Mouse (Mus musculus) telencephalon, adult 2 months (tissue): Measurements from ENCODE around the gene Tmem191c.
"Not testable (repeated sequence)": the region's sequence is repeated elsewhere in the genome, so short reads cannot be mapped to it uniquely, and the experiment has no call there.

Source experiments
- DNase-seq: peaks from one replicate; pipeline ENCODE4 v3.0.0-alpha.2; 2011; ENCODE audit warnings: low read depth, low spot score

The Tmem191c gene

DNA sequence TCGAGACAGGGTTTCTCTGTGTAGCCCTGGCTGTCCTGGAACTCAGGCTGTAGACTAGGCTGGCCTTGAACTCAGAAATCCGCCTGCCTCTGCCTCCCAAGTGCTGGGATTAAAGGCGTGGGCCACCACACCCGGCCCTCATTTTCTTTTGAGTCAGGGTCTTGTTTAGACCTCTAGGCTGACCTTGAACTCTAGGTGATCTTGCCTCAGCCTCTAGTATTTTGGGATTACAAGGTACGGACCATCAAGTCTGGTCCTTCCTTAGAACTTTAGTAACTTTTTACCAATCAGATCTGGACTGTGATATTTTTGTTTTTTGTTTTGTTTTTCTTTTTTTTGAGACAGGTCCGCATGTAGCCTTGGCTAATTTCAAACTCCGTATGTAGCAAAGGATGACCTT, at the start of gene Tmem191c:
TSS of gene Tmem191c (plus strand) at position 357 of the 400 bp plus-strand sequence.
- no peak for DNase-seq

DNA sequence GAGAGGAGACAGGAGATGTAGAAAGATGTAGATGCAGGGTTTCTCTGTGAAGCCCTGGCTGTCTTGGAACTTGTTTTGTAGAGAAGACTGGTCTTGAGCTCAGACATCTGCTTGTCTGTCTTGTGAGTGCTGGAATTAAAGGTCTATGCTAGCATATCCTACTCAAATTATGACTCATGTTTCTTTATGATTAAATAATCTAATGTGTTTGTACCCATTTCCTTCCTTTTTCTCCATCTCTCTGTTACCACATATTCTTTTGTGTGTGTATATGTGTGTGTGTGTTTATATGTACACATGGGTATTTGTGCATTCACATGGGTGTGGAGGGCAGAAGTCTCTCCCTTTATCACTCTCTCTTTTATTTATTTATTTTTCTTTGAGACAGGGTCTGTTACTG, 49.4 kb upstream of the Tmem191c start:
- DNase-seq: no peak

DNA sequence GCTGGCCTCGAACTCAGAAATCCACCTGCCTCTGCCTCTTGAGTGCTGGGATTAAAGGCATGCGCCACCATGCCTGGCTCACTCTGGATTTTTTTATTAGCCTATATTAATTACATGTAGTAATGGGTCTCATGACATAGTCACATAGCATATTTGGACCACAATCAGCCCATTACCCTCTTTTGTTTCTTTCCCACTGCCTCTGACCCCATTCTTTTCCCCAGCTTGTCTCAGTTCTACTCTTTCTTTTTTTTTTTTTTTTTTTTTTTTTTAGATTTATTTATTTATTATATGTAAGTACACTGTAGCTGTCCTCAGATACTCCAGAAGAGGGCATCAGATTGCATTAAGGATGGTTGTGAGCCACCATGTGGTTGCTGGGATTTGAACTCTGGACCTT, 44.4 kb upstream of the Tmem191c start:
- not testable (repeated sequence) for DNase-seq

DNA sequence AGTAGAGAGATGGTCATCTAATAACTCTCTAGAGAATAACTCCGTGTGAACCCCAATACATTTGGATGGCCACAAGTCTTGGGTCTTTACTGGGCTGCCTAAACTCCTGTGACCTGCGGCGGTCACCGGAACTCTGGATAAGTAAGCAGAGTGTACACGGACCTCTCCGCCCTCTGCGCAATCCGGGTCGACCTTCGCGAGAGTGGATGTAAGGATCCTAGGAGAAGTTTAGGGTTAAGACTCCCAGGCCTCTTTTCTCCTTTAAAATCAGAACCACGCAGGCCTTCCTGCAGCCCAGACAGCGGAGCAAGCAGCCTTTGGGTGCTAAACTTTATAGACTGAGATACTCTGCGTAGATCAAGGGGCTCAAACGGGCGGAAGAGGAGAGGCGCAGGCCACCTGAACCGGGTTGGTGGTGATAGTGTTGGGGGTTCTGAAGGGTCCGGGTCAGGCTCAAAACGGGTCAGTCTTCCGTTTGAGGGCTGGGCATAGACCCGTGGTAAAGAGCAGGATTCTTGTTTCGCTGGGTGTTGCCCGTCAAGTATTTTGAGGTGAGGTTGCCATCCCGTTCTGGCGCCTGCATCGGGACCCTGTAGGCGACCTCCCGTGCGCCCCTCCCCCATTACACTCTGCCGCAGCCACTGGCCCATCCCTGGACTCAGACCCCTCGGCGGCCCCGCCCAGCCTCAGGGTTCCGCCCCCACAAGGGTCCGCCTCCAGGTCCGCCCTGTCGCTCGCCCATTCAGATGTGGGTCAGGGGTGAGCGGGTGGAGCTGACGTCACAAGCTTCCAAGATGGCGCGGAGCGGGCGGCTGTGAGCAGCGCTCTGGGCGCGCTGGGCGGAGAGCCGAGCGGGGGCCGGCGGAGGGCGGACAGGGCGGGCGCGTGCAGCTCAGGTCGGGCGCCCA, 42.8 kb upstream of the Tmem191c start, which contains the start of gene Hic2:
TSS of gene Hic2 (plus strand) at position 779 of the 908 bp plus-strand sequence.
- peak; percentile 78 for DNase-seq

DNA sequence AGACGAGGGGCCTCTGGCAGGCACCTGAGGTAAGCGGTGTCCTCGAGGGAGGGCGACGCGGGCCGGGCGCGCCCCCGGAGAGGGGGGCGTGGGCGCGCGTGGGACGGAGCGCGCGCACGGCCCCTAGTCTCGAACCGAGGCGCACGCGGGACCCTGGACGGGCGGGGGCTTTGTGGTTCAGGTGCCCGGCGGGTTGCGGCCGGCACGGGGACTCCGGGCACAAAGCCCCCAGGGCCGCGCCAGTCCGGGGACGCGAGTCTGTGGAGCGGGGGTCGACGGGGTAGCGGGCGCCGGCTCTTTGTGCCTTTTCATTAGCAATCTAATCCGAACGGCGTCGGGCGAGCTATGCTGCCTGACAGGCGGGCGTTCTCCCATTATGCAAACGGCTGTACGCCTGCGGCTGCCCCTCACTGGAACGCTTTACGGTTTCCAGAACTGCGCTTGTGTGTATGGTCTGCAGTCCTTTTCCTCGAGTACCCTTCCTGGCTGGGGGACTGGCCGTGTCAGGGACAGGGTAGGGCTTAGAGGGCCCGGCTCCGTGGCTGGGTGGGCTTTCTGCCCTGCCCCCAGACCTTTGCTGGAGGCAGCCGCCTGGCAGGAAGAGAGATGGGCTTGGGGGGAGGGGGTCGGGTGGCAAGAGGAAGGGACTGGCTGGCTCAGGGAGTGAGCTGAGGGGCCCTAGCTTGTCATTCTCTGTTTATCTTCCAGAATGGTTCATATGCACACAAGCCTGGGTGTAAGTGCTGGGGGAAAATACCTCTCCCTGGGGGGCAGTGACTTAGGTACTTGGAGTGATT, 42.0 kb upstream of the Tmem191c start:
- no peak for DNase-seq

DNA sequence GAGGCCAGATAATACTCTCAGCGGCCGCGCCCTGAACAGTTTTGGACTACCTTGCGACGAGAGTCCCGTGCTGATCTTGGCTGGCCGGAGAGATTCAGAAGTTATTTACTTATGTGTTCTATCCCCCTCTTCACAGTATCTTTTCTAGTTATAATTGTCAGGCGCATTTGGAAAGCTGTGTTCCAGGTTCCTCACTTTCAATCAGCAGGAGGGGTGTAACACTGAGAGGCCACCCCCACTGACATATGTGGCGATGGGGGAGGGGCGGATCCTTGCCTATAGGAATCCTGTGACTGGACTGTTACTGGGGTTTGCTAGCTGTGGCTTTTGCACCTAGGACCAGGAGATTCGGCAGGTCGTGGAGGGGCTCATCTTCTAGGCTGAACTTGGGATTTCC, 41.4 kb upstream of the Tmem191c start:
- DNase-seq: no peak

DNA sequence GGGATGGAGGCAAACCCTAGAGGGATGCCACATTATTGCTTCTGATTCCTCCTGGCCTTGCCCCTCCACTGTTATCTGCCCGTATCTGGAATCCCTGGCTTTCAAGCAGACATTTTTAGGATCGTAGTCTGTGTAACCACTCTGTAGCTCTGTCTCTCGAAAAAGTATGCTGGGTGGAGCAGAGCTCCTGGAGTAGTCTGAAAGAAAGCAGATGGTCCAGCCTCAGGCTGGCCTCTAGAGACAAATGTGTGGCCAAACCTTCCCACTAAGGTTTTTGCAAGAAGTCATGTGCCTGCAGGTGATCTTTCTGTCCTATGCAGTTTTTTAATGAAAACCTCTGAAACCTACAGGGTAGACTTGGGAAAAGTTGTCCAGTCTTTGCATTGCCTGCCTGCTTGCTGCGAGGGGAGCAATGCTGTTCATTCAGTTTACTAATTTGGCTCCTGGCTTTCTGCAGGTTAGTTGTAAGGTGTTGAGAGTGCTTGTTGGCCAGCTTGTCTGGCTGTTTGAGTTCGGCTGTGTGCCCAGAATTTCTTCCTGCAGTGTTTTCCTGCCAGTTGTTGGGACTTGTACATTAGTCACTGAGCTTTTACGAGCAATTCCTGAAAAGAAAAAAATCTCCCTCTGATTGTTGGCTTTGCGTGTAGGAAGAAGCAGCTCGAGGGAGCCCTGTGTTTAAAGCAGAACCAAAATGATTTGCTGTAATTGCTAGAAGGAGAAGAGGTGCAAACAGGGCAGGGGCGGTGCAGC, 40.8 kb upstream of the Tmem191c start:
- peak; percentile 61 for DNase-seq

DNA sequence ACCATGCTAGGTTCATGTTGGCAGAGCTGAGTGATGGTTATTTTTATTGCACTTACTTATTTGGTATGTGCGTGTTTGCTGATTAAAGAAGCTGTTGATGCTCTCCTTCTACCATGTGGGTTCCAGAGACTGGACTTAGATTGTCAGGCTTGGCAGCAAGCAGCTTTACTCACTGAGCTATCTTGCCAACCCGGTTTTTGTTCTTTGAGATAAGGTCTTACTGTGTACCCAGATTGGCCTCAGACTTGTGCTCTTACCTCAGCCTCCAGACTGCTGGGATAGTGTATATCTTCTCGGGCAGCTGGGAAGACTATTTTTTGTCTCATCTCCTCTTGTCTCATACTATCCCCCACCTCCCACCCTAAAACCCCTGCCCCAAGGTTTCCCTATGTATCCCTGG, 38.2 kb upstream of the Tmem191c start:
- no peak for DNase-seq

DNA sequence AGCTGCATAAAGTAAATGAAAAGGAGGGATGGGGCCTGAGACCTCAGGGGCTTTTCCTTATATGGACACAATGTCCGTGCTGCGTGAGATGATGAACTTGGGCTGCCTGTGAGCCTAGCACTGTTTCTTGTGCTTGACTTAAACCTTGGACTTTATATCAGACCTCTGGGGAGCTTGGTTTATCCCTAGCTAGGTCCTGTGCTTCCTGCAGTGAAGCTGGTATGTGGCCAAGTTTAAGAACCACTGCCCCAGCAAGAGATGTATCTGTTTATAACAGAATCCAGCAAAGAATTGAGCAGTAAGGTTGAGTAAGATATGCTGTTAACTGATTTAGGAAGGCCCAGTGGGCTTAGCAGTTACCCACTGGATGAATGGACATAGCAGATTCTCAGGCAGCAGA, 36.5 kb upstream of the Tmem191c start:
- no peak for DNase-seq

DNA sequence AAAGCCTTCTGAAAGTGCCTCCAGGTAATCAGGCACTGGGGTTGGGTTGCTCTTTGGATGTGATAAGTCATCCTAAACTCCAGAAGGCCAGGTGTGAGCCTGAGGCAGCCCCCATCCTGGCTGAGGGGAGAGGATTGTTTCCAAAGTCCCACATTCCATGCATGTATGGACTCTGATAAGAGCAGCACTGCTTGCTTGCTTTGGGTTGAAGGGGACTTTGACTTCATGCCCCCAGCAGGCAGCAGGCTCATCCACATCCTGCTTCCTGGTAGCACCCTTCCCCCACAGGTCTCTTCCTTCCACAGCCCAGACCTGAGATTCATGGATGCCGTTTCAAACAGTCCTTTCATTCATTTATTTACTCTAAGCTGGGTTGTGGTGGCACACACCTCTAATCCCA, 32.1 kb upstream of the Tmem191c start:
- DNase-seq: no peak

DNA sequence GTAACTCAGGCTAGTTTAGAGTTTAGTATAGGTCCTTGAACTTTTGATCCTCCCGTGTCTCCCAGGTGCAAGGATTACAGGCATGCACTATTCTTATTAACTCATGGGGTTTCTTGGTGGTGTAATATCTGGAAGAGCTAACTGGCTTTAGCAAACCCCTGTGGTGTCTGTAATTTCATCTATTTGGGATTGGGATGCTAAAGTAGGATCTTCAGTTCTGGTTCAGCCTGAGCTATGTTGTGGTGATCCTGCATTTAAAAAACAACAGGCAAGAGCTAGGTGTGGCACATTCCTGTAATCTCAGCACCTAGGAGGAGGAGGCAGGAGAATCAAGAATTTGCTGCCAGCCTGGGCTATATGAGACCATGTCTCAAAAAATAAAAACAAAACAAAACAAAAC, 30.9 kb upstream of the Tmem191c start:
- no peak for DNase-seq

DNA sequence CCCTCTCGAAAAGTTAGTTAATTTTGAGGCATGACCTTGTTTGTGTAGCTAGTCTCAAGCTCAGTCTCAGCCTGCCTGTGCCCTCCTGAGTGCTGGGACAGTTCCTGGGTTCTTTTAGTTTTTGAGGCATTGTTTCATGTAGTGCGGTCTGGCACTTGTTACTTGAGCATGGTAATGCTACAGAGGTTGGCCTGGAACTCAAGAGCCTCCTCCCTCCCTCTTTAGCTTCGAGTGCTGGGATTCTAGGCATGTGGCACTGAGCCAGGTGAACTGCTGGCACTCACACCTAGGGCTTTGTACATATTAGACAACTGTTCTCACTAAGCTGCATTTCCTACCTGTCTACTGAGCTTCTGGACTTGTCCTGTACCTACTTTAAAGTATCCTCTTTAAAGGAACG, 28.1 kb upstream of the Tmem191c start:
- no peak for DNase-seq

DNA sequence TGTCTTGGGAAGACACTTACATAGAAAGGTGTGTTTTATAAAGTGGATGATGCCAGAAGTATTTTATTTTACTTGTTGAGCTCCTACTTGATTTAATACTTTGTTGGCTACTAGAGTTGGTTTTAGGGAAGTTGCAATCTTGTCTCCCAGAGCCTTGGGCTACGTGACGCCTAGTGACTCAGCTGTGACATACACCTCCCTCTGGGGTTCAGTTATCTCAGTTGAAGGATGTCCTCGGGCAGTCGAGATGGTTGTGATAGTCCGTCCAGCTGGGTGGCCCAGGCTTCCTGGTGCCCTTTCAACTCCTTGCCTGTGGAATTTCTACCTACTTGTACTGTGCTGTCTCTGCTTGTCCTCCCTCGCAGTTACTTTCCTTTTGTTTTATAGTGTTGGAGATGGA, 26.7 kb upstream of the Tmem191c start:
- no peak for DNase-seq

DNA sequence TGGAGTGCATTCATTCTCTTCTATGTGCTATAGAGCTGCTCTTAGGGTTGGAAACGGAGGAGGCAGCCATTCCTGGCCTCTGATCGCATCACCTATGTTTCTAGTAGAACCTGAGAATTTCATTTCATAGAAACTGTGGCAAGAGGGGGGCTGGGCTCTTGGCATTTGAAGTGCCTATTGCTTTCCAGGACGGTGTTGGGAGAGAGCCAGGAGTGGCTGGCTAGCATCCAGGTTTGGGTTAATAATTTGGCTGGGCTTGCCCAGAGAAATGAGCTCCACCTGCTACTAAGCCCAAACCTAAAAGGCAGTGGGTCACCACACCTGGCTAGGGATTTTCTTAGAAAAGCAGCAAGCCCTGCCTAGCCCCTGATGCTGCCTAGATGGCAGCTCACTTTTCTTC, 24.3 kb upstream of the Tmem191c start:
- DNase-seq: no peak

DNA sequence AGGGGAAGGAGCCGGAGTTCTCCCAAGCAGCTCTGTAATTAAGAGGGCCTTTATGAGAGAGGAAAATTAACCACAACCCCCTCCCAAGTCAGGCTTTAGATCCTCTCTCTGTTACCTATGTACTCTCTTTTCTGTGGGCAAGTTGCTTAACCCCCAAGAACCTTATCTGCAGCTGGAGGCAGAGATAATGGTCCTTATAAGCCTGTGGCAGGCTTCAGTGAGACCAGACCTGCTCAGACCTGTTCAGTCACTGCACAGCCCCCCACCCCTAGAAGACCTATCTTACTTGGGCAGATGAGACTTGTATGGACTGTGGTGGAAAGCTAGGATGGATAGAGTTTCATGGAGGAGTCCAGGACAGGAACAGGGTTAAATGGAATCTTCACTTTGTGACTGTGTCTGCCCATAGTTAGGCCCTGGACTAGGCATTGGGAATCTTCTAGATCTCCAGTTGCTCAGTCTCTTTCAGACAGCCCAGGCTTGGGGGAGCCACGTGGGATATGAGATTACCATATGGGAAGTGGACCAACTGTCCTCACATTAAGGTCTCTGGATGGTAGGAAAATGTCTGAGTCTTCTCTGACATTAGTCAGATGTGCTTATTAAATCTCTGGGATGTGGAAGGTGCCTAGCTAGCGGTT, 23.7 kb upstream of the Tmem191c start:
- no peak for DNase-seq

DNA sequence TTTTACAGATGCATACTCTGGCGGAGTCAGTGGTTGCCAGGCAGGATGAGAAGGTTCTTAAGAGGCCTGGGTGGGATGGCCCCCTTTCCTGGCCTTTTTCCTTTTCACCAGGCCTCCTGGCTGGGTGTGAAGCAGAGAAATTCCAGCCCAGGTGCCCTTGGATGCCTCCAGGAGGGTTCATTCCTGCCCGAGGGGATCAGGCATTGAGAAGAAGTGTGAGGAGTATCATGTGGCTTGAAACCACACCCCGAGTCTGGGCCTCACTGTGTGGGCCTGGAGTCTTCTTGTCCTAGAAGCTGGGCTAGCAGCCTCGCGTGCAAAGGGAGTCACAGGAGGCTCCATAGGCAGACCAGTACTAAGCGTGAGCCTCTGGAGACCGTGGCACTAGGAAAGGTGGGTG, 23.0 kb upstream of the Tmem191c start:
- no peak for DNase-seq

DNA sequence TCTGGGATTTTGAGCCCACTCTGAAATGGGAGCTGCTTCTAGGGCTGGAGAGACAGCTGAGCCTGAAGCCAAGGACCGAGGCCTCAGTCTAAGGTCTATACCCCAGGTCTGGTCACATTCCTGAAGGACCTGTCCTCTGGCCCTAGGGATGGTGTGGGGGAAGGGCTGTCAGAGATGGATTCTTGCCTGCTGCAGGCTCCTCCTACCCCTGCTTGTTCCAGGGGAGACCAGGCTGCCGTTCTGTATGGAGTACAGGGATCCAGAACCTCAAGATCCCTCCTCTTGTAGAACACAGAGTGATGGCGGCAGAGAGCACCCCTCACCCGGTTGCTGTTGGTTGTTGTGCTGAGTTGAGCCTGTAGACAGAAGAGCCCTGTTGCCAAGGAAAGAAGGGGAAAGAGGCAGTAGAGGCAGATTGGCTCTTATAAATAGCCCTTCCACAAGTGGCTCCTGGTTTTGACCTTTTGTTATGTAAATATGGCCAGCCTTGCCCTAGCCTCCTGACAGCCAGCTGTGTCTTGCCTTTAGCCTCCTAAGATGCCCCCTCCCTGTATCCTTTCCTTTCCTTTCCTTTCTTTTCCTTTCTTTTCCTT, 21.8 kb upstream of the Tmem191c start:
- DNase-seq: no peak

DNA sequence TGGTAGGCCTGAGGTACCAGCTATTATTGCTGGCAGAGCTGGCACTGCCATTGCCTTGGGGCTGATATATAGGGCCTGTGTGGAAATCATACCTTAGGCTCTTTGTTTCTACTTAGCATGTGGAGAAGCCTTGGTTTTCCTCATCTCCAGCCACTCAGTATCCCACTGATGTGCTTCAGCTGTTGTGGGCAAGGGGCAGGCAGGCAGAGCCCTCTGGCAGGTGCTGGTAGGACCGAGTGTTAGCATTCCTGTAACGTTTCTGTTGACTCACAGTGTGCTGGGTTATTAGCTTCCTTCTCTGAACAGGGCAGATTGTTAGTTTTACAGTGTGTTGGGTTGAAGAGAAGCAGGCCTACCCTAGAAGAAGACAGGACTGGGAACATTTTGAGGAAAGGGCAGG, 20.6 kb upstream of the Tmem191c start:
- no peak for DNase-seq

DNA sequence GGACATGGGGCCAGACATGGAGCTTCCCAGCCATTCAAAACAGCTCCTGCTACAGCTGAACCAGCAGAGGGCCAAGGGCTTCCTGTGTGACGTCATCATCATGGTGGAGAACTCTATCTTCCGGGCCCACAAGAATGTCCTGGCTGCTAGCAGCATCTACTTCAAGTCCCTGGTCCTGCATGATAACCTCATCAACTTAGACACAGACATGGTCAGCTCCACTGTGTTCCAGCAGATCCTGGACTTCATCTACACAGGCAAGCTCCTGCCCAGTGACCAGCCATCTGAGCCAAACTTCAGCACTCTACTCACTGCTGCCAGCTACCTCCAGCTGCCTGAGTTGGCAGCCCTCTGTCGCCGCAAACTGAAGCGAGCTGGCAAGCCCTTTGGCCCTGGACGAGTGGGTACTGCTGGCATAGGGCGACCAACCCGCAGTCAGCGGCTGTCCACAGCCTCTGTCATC, 18.5 kb upstream of the Tmem191c start:
- DNase-seq: no peak

DNA sequence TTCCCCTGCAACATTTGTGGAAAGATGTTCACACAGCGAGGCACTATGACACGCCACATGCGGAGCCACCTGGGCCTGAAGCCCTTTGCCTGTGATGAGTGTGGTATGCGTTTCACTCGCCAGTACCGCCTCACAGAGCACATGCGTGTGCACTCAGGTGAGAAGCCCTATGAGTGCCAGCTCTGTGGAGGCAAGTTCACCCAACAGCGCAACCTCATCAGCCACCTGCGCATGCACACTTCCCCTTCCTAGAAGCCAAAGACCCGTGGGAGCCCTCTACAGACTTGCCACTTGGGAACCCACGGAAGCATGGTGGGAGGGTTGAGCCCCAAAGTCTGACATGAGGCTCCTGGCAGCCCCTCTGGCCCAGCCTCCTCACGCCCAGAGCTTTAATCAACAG, 17.0 kb upstream of the Tmem191c start:
- DNase-seq: no peak

DNA sequence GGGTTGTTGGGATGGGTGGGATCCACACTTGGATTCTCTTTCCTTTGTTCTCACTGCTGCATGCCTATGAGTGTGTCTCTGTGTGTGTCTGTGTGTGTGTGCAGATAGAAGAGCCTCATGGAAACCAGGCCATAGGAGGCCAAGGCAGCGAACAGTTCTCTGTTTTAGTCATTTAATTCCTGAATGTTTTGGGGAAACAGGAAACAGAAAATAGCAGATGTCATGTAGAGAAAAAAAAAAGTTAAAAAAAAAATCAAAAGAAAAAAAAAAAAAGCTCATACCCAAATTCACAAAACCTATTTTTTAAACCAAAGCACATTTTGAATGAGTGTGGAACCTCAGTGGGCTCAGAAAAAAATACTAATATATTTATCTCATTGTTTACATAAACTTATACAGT, 14.5 kb upstream of the Tmem191c start:
- no peak for DNase-seq
